Mouse (Mus musculus) heart, embryonic 13.5 days (tissue): ENCODE data around the gene Cd180. TPM values are rescaled to one million over a fixed set of nuclear protein-coding genes. Genes with fewer than 3 reads are reported as not detected.

Source experiments
- ATAC-seq: fragments of 200-750 bp; cut with Nextera tagmentation; 2 replicates; pipeline ENCODE4 v1.8.0; 2017; ENCODE audit warnings: moderate TSS enrichment; ENCODE audit not compliant: insufficient number of reproducible peaks, low FRiP score, low TSS enrichment; ENCODE audit errors: extremely low read depth
- H3K27ac ChIP-seq: fragments of 300-500 bp; sonication (generic); replicated peaks from 2 replicates; pipeline ENCODE4 v1.5.1; 2015; ENCODE audit warnings: moderate library complexity, mild to moderate bottlenecking, inconsistent platforms
- H3K27me3 ChIP-seq: fragments of 300-500 bp; sonication (generic); replicated peaks from 2 replicates; pipeline ENCODE4 v1.6.1; 2015; ENCODE audit warnings: mild to moderate bottlenecking, inconsistent platforms
- H3K36me3 ChIP-seq: fragments of 300-500 bp; sonication (generic); 2 replicates; pipeline ENCODE4 v1.6.1; 2015; ENCODE audit warnings: mild to moderate bottlenecking, inconsistent platforms
- H3K4me1 ChIP-seq: fragments of 300-500 bp; sonication (generic); 2 replicates; pipeline ENCODE4 v1.6.1; 2015; ENCODE audit warnings: inconsistent platforms
- H3K4me2 ChIP-seq: fragments of 300-500 bp; sonication (generic); 2 replicates; pipeline ENCODE4 v1.6.1; 2015; ENCODE audit warnings: inconsistent platforms, mild to moderate bottlenecking, moderate library complexity
- H3K4me3 ChIP-seq: fragments of 300-500 bp; sonication (generic); 2 replicates; pipeline ENCODE4 v1.5.1; 2015; ENCODE audit warnings: moderate library complexity, mild to moderate bottlenecking, inconsistent platforms
- H3K9ac ChIP-seq: fragments of 300-500 bp; sonication (generic); 2 replicates; pipeline ENCODE4 v1.6.1; 2015; ENCODE audit warnings: inconsistent platforms, mild to moderate bottlenecking, moderate library complexity
- H3K9me3 ChIP-seq: fragments of 300-500 bp; sonication (generic); 2 replicates; pipeline ENCODE4 v1.6.1; 2016; ENCODE audit warnings: inconsistent platforms
- WGBS: fragments of 180-500 bp; shearing (Covaris S2); methylation state at CpG from one replicate; pipeline ENCODE4 v1.1.7; 2015; ENCODE audit warnings: mixed read lengths; 5-methylcytosine and 5-hydroxymethylcytosine counted together
- polyA plus RNA-seq: library from polyadenylated mRNA; unstranded; fragments of >200 nt; fragmentation: Nextera tagmentation; extraction: Ambion mirVana; gene quantifications from 2 replicates; pipeline ENCODE4 v1.2.1, GENCODE M21; 2015

Gene Cd180
- polyA plus RNA-seq, 1 experiment from 2014 or later, result 0.71 TPM

GRCm38 (mm10) chr13:102765216-102765615, 71.9 kb downstream of the Cd180 start:
- H3K36me3 ChIP-seq, result peaks cover 90% of the 10 kb centered on the region
- H3K4me3 ChIP-seq, result no peak overlapping the region
- no peaks in the 10 kb centered on the region for H3K9me3 ChIP-seq
- WGBS, result 81% methylated on average over 11 of the region's 11 CpGs
- H3K27ac ChIP-seq, result no peak overlapping the region
- H3K4me1 ChIP-seq, result peaks cover 14% of the 10 kb centered on the region
- H3K27me3 ChIP-seq, result no peaks in the 10 kb centered on the region
- ATAC-seq, result no peak
- no peak overlapping the region for H3K9ac ChIP-seq
- no peak overlapping the region for H3K4me2 ChIP-seq

GRCm38 (mm10) chr13:102767110-102767509, 73.8 kb downstream of the Cd180 start:
- Histone ChIP-seq H3K36me3 (peaks cover 89% of the 10 kb centered on the region), H3K4me1 (peaks cover 14% of the 10 kb centered on the region), H3K27ac (no peak overlapping the region), H3K4me2 (no peak overlapping the region), H3K9ac (no peak overlapping the region), H3K9me3 (no peaks in the 10 kb centered on the region), H3K4me3 (no peak overlapping the region), H3K27me3 (no peaks in the 10 kb centered on the region)
- 74% methylated on average over 7 of the region's 7 CpGs for WGBS
- no peak for ATAC-seq

- H3K9me3 ChIP-seq, result no peaks in the 10 kb centered on the region
- no peak for ATAC-seq
- H3K36me3 ChIP-seq, result peaks cover 96% of the 10 kb centered on the region
- H3K9ac ChIP-seq, result no peak overlapping the region
- H3K4me1 ChIP-seq, result peaks cover 14% of the 10 kb centered on the region
- H3K27ac ChIP-seq, result no peak overlapping the region
- 88% methylated on average over 11 of the region's 11 CpGs for WGBS
- no peak overlapping the region for H3K4me3 ChIP-seq
- no peak overlapping the region for H3K4me2 ChIP-seq
- no peaks in the 10 kb centered on the region for H3K27me3 ChIP-seq
These were observed 75.2 kb downstream of the Cd180 start for GRCm38 (mm10) chr13:102768512-102768911.

GRCm38 (mm10) chr13:102770194-102770593, 76.8 kb downstream of the Cd180 start:
- H3K36me3 ChIP-seq, result peaks cover 96% of the 10 kb centered on the region
- no peak for ATAC-seq

GRCm38 (mm10) chr13:102773169-102773568, 79.8 kb downstream of the Cd180 start:
- Histone ChIP-seq H3K9me3 (no peaks in the 10 kb centered on the region), H3K36me3 (peaks cover 92% of the 10 kb centered on the region), H3K4me1 (no peaks in the 10 kb centered on the region), H3K9ac (no peak overlapping the region), H3K4me2 (no peak overlapping the region), H3K4me3 (no peak overlapping the region), H3K27ac (no peak overlapping the region), H3K27me3 (no peaks in the 10 kb centered on the region)
- no peak for ATAC-seq
- 79% methylated on average over 9 of the region's 9 CpGs for WGBS

More at GRCm38 (mm10) chr13:102770194-102770593, 76.8 kb downstream of the Cd180 start:
- H3K27ac ChIP-seq, result no peak overlapping the region
- peaks cover 3% of the 10 kb centered on the region for H3K4me1 ChIP-seq
- 61% methylated on average over 8 of the region's 8 CpGs for WGBS
- no peak overlapping the region for H3K9ac ChIP-seq
- H3K9me3 ChIP-seq, result no peaks in the 10 kb centered on the region
- no peak overlapping the region for H3K4me3 ChIP-seq
- H3K27me3 ChIP-seq, result no peaks in the 10 kb centered on the region
- no peak overlapping the region for H3K4me2 ChIP-seq

- H3K36me3 ChIP-seq, result peaks cover 92% of the 10 kb centered on the region
- no peaks in the 10 kb centered on the region for H3K4me1 ChIP-seq
- no peak overlapping the region for H3K4me3 ChIP-seq
- no peak overlapping the region for H3K9ac ChIP-seq
- WGBS, result 72% methylated on average over 7 of the region's 7 CpGs
- H3K4me2 ChIP-seq, result no peak overlapping the region
- no peaks in the 10 kb centered on the region for H3K27me3 ChIP-seq
- no peaks in the 10 kb centered on the region for H3K9me3 ChIP-seq
- no peak for ATAC-seq
- no peak overlapping the region for H3K27ac ChIP-seq
These were observed 81.4 kb downstream of the Cd180 start for GRCm38 (mm10) chr13:102774786-102775201.

GRCm38 (mm10) chr13:102775506-102775905, 82.1 kb downstream of the Cd180 start:
- H3K4me3 ChIP-seq, result no peak overlapping the region
- H3K27ac ChIP-seq, result no peak overlapping the region
- no peaks in the 10 kb centered on the region for H3K27me3 ChIP-seq
- no peak for ATAC-seq
- H3K4me2 ChIP-seq, result no peak overlapping the region
- peaks cover 89% of the 10 kb centered on the region for H3K36me3 ChIP-seq
- no peaks in the 10 kb centered on the region for H3K4me1 ChIP-seq
- no peak overlapping the region for H3K9ac ChIP-seq
- no peaks in the 10 kb centered on the region for H3K9me3 ChIP-seq
- 84% methylated on average over 6 of the region's 6 CpGs for WGBS

- Histone ChIP-seq H3K9me3 (no peaks in the 10 kb centered on the region), H3K36me3 (peaks cover 91% of the 10 kb centered on the region), H3K9ac (no peak overlapping the region), H3K4me3 (no peak overlapping the region), H3K27me3 (no peaks in the 10 kb centered on the region), H3K4me1 (no peaks in the 10 kb centered on the region), H3K4me2 (no peak overlapping the region), H3K27ac (no peak overlapping the region)
- WGBS, result 86% methylated on average over 3 of the region's 3 CpGs
- ATAC-seq, result no peak
These were observed 85.5 kb downstream of the Cd180 start for GRCm38 (mm10) chr13:102778859-102779258.

GRCm38 (mm10) chr13:102779275-102779674, 85.9 kb downstream of the Cd180 start:
- 91% methylated on average over 3 of the region's 3 CpGs for WGBS
- Histone ChIP-seq H3K4me1 (no peaks in the 10 kb centered on the region), H3K27ac (no peak overlapping the region), H3K4me3 (no peak overlapping the region), H3K4me2 (no peak overlapping the region), H3K9ac (no peak overlapping the region), H3K36me3 (peaks cover 91% of the 10 kb centered on the region), H3K9me3 (no peaks in the 10 kb centered on the region), H3K27me3 (no peaks in the 10 kb centered on the region)
- no peak for ATAC-seq

- Histone ChIP-seq H3K4me1 (no peaks in the 10 kb centered on the region), H3K4me2 (no peak overlapping the region), H3K9ac (no peak overlapping the region), H3K27ac (no peak overlapping the region), H3K36me3 (peaks cover 92% of the 10 kb centered on the region), H3K27me3 (no peaks in the 10 kb centered on the region), H3K9me3 (no peaks in the 10 kb centered on the region), H3K4me3 (no peak overlapping the region)
- no peak for ATAC-seq
- WGBS, result 80% methylated on average over 7 of the region's 7 CpGs
These were observed 90.4 kb downstream of the Cd180 start for GRCm38 (mm10) chr13:102783531-102784310.

- no peaks in the 10 kb centered on the region for H3K4me1 ChIP-seq
- no peak overlapping the region for H3K27ac ChIP-seq
- no peak overlapping the region for H3K9ac ChIP-seq
- ATAC-seq, result no peak
- no peaks in the 10 kb centered on the region for H3K27me3 ChIP-seq
- H3K4me3 ChIP-seq, result no peak overlapping the region
- 85% methylated on average over 10 of the region's 10 CpGs for WGBS
- H3K4me2 ChIP-seq, result no peak overlapping the region
- H3K36me3 ChIP-seq, result peaks cover 84% of the 10 kb centered on the region
- H3K9me3 ChIP-seq, result no peaks in the 10 kb centered on the region
These were observed 93.4 kb downstream of the Cd180 start for GRCm38 (mm10) chr13:102786666-102787230.
